Mouse (Mus musculus) CD8-positive naive resting alpha-beta T cell, adult 2 months (primary cell): ENCODE results near the gene Ndrg3.
A peak's percentile ranks its signal among the peaks of the same experiment; 100 is the strongest.
"Not testable (repeated sequence)": the region's sequence is repeated elsewhere in the genome, so short reads cannot be mapped to it uniquely, and the experiment has no call there.

Experiments used
- DNase-seq, 2 experiments: peaks; one replicate each; pipeline ENCODE4 v3.0.0; 2022; ENCODE audit warnings: low read depth in 2 of 2, low spot score in 2 of 2

Gene Ndrg3

DNA sequence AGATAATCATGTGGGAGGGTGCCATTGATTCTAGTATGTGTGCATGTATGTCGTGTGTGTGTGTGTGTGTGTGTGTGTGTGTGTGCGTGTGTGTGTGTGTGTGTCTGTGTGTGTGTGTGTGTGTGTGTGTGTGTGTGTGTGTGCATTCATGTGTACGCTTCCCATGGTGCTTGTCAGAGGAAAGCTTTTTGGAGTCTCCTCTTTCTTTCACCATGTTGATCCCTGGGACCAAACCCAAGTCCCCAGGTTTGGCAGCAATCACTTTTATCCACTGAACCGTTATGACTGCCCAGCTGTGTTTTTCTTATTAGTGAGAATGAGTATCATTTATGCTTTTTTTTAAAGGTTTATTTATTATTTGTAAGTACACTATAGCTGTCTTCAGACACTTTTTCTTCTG lies 89.4 kb downstream of the Ndrg3 start:
- not testable (repeated sequence) for DNase-seq

DNA sequence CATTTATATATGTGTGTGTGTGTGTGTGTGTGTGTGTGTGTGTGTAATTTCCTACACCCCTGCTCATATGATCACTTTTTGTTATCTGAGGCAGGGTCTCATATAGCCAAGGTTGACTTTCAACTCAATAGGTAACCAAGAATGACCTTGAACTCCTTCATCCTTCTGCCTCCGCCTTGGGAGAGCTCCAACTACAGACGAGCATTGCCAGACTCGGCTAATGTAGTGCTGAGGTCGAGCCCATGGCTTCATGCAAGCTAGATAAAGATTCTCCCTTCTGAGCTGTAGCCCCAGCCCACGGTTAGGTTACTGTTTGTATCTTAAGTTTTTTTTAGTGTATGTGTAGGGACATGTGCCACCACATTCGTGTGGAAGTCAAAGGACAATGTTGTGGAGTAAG lies 90.0 kb downstream of the Ndrg3 start:
- DNase-seq: no peak

DNA sequence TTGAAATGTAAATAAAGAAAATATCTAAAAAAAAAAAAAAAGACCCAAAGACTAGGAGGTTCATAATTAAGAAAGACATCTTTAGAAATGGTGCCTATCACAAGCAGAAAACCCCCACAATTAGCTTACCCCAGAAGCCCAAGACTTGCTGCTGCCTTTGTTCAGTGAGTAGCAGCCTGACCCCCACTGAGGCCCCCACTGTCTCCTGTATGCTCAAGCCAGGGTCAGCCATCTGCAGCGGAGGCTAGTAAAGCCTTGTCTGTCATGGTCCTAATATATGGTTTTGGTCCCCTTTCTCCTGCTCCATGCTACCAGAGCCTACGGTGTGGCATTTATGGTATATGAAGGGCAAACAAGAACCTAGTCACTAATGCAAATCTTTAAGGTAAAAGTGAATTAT lies 90.5 kb downstream of the Ndrg3 start:
- no peak for DNase-seq

DNA sequence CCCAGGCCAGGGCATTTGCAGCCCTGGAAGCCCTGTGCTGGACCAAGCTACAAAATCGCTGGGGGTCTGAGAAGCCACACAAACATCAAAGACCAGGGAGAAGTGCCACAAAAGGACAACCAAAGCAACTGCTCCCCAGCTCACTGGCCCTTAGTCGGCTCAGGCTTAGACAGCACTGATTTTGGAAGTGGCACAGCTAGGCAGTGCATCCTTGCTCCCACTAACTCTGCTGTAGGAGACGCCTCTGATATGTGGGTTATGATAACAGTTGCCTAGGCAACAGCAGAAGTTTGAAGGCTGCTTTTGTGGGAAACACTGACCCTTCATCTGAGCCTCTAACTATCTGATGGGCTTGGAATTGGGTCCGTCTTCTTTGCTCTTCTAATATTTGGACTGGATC lies 92.7 kb downstream of the Ndrg3 start:
- no peak for DNase-seq

DNA sequence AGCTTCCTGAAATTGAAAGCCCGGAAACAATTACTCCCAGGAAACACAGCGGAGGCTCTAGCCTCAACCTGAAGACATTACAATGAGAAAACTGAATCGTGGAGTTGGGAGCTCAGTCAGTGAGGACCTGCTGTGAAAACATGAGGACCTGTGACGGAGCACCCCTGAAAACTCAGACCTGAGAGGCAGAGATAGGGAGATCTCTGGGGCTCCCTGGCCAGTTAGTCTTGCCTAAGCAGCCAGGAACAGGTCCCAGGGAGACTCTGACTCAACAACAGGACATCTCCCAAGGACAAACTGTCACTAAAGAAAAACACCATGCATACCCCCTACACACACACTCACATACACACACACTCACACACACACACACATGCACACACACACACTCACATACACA lies 93.5 kb downstream of the Ndrg3 start:
- DNase-seq: no peak

DNA sequence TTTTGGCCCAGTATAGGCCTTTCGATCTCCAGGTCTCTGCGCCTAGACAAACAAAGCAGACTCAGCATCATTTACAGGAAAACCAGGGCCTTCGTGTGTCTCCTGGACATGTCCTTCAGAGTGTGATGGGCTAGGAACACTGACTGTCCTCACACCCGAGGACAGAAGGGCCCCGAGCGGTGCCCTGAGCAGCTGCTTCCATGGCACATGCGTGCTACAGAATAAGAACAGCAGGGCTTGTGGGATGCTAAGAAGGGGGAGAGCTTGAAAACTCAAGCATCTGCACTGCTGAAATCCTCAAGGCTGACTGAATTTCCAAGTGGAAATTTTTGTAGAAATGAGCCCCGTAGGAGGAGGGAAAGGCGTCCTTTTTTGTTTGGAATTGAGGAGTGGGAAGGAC lies 94.8 kb downstream of the Ndrg3 start:
- no peak for DNase-seq

DNA sequence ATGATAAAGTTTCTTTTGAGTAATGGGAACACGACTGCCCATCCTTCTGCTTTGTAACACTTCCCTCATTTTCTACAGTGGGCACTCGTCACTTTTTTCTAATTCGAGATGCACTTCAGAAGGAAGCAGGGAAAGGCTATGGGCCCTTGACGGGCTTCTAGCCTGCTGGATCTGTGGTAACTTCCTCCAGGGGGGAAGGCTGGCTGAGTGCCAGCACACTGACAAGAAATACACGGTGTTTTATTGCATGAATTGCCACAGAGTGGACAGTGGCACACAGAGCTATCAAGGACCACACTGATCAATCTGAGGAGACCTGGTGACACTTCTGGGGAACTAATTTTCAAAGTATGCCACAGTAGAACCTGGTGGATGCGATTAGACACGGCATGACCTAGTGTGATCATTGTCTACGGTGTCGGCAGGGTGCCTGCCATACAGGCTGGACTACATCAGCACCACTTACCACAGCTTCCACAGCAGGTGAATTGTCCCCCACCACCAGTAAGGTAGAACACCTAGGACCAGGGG lies 95.4 kb downstream of the Ndrg3 start:
- no peak for DNase-seq

DNA sequence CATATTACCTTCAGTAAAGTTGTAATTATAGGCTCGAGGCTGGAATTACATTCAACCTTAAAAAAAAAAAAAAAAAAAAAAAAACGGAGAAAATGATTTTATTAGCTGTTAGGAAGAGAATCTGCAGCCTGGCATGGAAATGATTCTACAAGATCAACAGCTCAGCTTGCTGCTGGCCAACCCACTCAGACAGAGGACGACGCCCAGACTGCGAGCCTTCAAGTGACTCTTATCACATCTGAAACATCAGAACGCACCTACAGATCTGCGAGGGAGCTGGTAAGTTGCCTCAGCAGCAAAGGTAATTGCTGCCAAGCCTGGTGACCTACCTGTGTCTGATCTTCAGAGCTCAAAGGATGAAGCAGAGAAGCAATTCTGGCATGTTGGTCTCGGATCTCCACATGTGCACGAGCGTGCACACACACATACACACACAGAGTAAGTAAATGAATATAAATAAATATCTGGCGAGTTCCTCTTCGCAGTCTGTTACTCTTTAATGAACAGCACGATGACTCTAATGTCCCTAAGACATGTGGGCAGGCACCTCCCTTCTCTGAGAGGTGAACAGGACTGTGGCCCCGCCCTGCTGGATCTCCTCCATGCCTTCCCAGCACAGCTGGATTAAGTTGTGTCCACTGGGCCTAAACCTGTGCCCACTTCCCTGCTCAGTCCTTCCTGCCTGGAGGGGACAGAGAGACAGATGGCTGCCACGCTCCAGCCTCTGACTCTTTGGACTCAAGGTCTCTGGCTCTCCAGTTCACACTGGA lies 97.2 kb downstream of the Ndrg3 start:
- no peak for DNase-seq

DNA sequence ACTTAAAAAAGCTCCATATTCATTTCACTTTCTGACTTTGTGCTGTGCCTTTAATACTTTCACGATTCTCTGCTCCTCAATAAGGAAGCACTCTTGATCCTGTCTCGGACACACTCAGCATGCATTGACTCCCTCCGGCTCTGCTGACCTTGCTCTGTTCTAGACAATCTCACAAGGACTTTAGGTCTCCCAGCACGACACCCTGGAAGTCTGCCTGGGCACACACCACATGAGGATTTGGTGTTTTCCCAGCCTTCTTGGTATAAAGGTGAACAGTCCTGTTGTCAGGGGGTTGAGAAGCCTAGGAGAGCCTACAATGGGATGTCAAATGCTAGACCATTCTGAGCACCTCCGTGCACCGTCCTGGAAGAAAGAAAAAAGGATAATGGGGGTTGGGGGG lies 99.0 kb downstream of the Ndrg3 start:
- DNase-seq: no peak

DNA sequence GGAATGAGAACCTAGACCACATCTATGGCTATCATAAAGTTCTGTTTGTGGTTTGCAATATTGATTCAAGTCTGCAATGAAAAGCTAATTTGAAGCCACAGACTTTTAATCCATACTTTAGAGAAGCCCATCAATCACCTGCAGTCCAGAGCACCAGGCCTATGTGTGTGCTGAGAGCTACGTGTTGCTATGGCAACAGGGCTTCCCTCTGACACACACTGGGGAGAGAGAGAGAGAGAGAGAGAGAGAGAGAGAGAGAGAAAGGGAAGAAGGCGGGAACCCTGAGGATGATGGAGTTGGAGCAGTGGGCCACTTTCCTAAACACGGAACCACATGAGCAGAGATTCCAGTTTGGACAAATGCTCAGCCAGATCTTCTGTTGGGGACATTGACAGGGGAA lies 99.6 kb downstream of the Ndrg3 start:
- no peak for DNase-seq

DNA sequence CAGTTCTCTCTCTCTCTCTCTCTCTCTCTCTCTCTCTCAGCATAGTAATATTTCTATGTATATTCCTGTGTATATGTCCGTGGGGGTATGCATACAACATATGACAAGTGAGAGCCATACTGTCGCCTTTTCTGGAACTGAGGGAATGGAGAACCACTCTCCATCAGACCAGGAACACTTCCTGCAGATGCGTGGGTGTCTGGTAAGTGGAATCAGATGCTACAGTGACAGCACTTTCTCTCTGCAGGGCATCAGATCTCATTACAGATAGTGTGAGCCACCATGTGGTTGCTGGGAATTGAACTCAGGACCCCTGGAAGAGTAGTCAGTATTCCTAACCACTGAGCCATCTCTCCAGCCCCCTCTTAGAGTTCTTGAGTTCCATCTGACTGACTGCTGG lies 103.4 kb downstream of the Ndrg3 start:
- DNase-seq: no peak

DNA sequence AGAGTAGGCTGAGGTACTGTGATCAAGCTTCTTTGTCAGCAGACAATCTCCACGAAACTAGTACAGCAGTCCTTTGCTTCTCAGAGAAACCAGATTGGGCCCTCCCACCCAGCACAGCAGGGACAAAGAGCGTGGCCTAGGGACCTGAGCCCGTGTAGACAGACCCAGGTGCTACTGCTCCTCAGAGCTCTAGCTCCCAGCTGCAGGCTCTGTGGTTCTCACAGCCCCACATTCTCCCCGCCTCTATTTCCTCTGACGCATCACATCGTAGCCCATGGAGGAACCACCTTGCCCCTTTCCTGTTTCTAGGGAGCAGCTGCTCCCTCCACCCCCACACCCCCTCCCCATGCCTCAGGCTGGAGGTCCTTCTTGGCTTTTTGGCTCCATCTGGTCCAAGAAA lies 104.8 kb downstream of the Ndrg3 start, which contains the start of gene Sla2:
Gene Sla2, minus strand, starts transcription at position 176 of the 400 bp plus-strand sequence.
- peak; percentile 59 to 74 for DNase-seq

DNA sequence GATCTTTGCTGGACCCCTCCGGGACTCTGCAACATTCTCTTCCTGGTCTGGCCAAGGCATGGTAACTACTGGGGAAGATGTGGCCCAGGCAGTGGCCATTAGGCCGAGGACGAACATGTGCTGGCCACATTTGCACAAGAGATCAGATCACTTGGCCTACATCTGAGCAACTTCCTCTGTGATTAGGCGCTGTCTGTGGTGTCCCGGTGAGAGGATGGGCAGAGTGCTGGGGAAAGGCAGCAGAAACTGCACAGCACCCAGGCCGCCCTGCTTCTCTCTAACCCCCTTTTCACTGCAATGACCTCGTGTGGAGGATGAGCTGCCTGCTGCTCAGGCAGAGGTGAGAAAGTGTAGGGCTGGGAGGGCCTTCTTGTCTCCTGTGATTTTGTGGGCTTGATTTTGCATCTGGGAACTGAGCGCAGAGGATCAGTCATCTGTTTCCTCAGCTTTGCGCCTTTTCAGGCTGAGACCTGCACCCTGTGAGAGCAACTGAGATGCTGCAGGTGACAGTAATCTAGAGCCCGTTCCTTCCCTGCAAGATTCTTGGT lies 105.7 kb downstream of the Ndrg3 start:
- DNase-seq: no peak

DNA sequence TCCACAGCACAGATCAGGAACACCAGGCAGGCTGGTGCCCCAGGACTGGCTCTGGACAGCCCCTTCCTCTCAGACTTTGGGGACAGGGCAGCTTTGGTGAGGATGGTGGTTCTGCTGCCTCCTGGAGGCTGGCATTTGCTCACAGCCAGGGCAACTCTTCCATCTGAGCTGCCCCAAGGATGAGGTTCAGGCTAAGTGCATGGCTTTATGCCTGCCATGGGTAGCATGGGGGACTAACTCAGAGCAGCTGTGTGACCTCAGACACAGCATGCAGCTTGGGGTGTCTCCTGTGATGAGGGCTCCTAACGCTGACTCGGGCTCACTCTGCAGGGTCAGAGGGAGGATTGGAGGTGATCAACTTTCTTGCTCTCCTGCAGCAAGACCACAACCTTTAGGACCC lies 106.2 kb downstream of the Ndrg3 start:
- DNase-seq: not testable (repeated sequence)

DNA sequence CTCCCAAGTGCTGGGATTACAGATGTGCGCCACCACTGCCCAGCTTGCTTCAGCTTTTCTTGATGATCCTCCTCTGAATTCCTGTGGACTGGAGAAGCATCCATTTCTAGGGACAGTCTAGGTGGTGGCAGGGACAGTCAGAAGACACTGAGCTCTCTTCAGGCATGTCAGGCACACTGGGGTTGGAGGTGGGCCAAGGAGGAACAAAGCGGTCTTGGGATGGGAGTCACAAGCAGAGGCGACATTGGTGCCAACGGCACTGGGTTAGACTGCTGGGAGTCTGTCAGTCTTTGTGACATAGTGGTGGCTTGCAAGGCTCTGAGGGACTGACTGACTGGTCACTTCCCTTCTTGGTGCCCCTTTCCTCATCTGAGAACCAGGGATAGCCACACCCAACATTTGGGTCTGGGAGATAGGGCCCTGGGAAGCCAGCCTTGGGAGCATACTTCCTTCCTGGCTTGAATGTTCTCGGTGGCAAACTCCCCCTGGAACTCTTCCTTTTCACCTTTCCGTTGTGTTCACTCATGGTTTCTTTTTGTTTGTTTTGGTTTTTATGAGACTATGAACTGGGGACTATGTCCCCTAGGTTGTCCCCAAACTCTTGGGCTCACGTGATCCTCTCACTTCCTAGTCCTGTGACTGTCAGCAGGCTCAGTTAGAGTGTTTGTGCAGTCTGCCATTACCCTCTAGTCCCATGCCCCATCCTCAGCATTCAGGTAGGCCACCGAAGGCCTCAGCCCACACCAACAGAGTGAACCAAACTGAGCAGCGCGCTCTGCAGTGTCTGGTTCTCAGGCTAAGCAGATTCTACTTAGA lies 107.3 kb downstream of the Ndrg3 start:
- DNase-seq: no peak

DNA sequence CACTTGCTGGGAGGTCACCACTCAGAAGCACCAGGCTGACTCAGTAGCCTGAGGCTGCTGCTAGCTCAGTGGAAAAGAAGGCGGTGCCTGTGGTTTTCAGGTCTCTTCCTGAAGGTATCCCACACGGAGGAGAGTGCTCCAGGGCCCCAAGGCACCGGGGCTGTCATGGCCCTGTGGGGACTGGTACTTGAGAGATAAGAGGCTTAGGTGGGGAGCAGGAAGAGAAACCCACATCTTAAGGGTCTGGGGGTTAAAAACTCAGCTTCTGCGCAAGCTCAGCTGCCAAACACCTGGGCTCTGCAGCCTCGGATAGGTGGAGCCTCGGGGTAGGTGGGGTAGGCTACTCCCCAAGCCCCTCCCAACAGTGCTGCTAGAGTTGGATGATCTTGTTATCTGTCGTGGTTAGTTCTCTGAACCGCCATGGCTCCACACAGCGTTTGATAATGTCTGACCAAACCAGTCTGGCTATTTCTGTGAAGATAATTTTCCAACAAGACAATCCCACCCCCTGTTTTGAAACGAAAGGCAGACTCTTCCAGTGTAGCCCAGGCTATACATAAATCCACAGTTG lies 109.3 kb downstream of the Ndrg3 start:
- peak; percentile 71 to 78 for DNase-seq

DNA sequence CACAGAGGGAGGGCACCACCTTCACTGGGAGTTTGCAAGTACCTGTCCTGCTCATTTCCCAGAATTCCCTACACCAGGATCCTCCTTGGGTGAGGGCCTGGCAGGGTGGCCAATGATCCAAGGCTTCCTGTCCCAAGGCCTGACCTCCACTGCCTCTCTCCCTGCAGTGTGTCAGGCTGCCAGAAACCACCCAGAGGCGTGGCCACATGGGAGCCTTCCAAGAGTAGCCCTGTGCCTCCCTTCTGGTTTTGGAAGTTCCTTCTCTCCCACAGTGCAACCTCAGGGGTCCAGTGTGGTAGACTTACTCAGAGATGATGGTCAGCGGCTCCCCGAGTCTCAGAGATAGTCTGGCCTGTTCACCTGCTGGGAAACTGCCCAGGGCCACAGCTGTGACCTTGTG lies 112.3 kb downstream of the Ndrg3 start:
- no peak for DNase-seq

DNA sequence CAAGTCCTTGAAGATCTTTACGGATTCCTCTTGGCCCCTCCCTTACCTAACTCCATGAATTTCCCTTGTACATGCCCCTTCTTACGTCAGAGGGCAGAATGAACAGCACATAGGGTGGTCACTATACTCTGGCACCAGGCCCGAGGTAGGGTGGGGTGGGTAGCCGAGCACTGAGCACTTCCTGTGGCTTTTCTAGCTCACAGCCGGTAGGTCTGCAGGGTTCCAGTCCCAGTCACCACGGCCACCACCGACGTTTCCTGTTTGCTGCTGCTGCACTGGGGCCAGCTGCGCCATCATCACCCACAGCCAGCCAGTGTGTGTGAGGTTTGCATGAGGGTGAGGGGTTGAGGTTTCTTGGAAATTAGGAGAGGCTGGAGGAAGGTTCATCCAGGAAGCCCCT lies 114.1 kb downstream of the Ndrg3 start:
- DNase-seq: peak; percentile 67 to 71
